13 mouse cellular contexts compared by ENCODE assay signal in the genomic region with DNA sequence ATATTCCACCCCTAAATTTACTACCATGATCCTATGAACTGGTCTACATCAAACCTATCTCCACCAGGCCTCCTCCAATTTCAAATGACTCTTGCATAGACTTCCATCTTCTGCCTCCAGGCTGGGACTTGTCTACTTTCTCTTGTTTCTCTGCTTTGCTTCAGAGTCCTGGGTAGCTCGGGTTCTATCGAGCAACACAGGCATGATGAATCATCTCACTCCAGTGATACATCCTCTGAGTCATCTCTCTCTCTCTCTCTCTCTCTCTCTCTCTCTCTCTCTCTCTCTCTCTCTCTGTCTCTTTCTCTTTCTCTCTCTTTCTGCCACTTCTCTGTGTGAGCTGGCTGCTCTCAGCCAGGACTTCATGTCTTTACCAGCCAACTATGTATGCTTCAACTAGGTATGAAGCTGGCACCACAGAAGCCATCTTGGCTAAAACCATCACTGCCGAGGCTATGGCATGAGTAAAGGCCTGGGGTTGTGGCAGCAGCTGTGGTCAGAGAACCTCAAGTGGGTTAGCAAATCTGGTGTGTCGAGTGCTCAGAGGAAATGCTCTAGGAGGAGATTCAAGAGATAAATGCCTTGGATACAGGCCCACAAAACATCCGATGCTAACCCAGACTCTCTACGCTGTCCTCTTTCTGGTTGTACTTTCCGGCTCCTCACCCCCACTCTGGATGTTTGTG.
DNase-seq lines count a peak whose midpoint lies in the region; ATAC-seq lines count a peak whose summit lies in the region.
"Had no signal": no experiment of that assay in that cellular context is flagged by ENCODE, and none has a peak within 500 bp of the region (broad histone marks: within the 10 kb centered on the region; RNA-seq: fewer than 3 reads in every experiment).

No protein-coding gene starts in this region.

- peak; percentile 18 for DNase-seq in kidney, postnatal 14 days
- DNase-seq in kidney, adult 8-10 months: no peak
- peak; percentile 13 for DNase-seq in 416B (ENCODE audit: low read depth)
- DNase-seq in T-cell, adult 2 months (ENCODE audit: low spot score): peak; percentile 29
- no peak for DNase-seq in heart, postnatal 4 days
- DNase-seq in layer of hippocampus, adult 8-10 months (ENCODE audit: low spot score in 2 of 2): no peak
- no peak for DNase-seq in thymus, postnatal 14 days
- DNase-seq: cerebellum, adult 11-12 months; kidney, adult 11 months; right cerebral cortex, postnatal 14 days; thymus, adult 18-20 months had no signal

- ATAC-seq in megakaryocyte, adult 5-6 weeks (ENCODE audit: poor library complexity, severe bottlenecking): peak; percentile 48
- ATAC-seq: Patski had no signal

Comparison
In these comparisons a context has a peak if more than half of its experiments do, and no peak if none do; other contexts are left out.
1. DNase-seq: peak in kidney, postnatal 14 days (single experiment), 416B (single experiment) and T-cell, adult 2 months (single experiment); none in kidney, adult 8-10 months (0 of 2), heart, postnatal 4 days (single experiment), layer of hippocampus, adult 8-10 months (0 of 2) and thymus, postnatal 14 days (single experiment).